Mouse (Mus musculus) midbrain, embryonic 11.5 days (tissue): ENCODE data around the gene Bbs9. TPM values are rescaled to one million over a fixed set of nuclear protein-coding genes. Genes with fewer than 3 reads are reported as not detected.

Source experiments
- ATAC-seq: fragments of 200-750 bp; cut with Nextera tagmentation; 2 replicates; pipeline ENCODE4 v1.8.0; 2017; ENCODE audit warnings: moderate TSS enrichment, moderate library complexity; ENCODE audit not compliant: low FRiP score
- DNase-seq: peaks from one replicate; pipeline ENCODE4 v3.0.0; 2015; ENCODE audit warnings: low spot score; ENCODE audit errors: missing footprints
- H3K27ac ChIP-seq: fragments of 300-500 bp; sonication (generic); 2 replicates; pipeline ENCODE4 v1.5.1; 2014; ENCODE audit warnings: low read depth, low read length
- H3K27me3 ChIP-seq: fragments of 300-500 bp; sonication (generic); 2 replicates; pipeline ENCODE4 v1.6.1; 2014; ENCODE audit warnings: mild to moderate bottlenecking, low read length, moderate library complexity, mixed read lengths; ENCODE audit not compliant: control insufficient read depth, insufficient read depth
- H3K36me3 ChIP-seq: fragments of 300-500 bp; sonication (generic); 2 replicates; pipeline ENCODE4 v1.6.1; 2014; ENCODE audit warnings: mild to moderate bottlenecking, low read length, moderate library complexity, mixed read lengths; ENCODE audit not compliant: control insufficient read depth, insufficient read depth
- H3K4me1 ChIP-seq: fragments of 300-500 bp; sonication (generic); 2 replicates; pipeline ENCODE4 v1.6.1; 2014; ENCODE audit warnings: low read length; ENCODE audit not compliant: control insufficient read depth, insufficient read depth
- H3K4me2 ChIP-seq: fragments of 300-500 bp; sonication (generic); 2 replicates; pipeline ENCODE4 v1.6.1; 2014; ENCODE audit warnings: mild to moderate bottlenecking, moderate library complexity
- H3K4me3 ChIP-seq: fragments of 300-500 bp; sonication (generic); 2 replicates; pipeline ENCODE4 v1.5.1; 2014; ENCODE audit warnings: low read depth, low read length
- H3K9ac ChIP-seq: fragments of 300-500 bp; sonication (generic); 2 replicates; pipeline ENCODE4 v1.6.1; 2014; ENCODE audit warnings: low read length
- H3K9me3 ChIP-seq: fragments of 300-500 bp; sonication (generic); 2 replicates; pipeline ENCODE4 v1.6.1; 2016; ENCODE audit warnings: low read length; ENCODE audit not compliant: control insufficient read depth
- WGBS: fragments of 180-500 bp; shearing (Covaris S2); extraction: QIAGEN DNeasy Blood & Tissue Kit; methylation state at CpG from one replicate; pipeline ENCODE4 v1.1.7; 2014; 5-methylcytosine and 5-hydroxymethylcytosine counted together
- polyA plus RNA-seq: library from polyadenylated mRNA; unstranded; fragments of >200 nt; fragmentation: Nextera tagmentation; extraction: Ambion mirVana; gene quantifications from 2 replicates; pipeline ENCODE4 v1.2.1, GENCODE M21; 2014

Bbs9 gene
- polyA plus RNA-seq, 1 experiment from 2014 or later = 17.4 TPM

DNA sequence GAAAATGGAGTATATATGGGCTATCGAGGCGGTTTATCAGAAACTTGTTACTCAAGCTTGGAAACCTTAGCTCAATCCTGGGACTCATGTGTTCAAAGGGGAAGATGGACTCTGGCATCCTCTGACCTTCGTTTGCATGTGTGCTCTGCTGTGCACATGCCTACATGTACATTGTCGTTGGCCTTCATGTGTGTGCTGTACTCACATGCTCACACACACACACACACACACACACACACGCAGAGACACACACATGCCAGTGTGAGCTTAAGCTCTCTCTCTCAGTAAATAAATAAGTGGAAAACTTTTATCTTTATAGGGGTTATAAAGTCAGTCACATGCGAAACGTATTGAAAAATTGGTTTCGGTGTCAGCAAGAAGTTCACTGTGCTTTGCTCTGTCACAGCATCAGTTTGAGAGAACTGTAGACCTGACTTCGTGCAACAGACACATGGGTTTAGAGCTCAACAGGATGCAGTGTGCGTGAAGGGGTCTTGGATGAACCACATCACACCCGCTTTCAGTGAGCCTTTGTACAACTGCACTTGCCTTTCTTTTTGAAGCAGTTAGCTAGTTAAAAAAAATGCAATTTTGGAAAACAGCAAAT, 62.4 kb downstream of the Bbs9 start:
- no peak overlapping the region for H3K4me2 ChIP-seq
- H3K27ac ChIP-seq = no peak overlapping the region
- H3K36me3 ChIP-seq = no peaks in the 10 kb centered on the region
- H3K4me1 ChIP-seq = peaks cover 6% of the 10 kb centered on the region
- no peaks in the 10 kb centered on the region for H3K27me3 ChIP-seq
- H3K9me3 ChIP-seq = no peaks in the 10 kb centered on the region
- no peak overlapping the region for H3K9ac ChIP-seq
- WGBS = 93% methylated on average over 11 of the region's 11 CpGs
- ATAC-seq (no peak), DNase-seq (peak; percentile 19)
- no peak overlapping the region for H3K4me3 ChIP-seq

DNA sequence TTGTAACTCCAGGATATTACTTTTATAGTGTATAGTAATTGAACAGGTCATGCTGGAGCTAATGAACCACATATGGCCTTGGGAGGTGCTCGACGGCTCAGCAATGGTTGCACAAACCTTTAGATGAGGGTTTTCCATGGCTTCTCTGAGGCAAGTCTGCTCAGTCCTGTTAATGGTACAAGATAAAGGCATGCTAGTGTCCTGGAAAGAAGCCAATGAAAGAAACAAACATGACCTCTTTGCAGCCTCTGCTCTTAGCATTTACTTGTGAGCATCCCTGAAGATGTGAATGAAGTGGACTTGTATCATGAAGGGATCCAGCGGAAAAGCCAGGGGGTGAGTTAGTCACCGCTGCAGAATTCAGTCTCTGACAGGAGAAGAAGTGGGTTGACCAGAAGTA, 64.0 kb downstream of the Bbs9 start:
- WGBS = 91% methylated on average over 4 of the region's 4 CpGs
- DNase-seq = peak; percentile 51
- no peak overlapping the region for H3K4me3 ChIP-seq
- H3K27ac ChIP-seq = no peak overlapping the region
- H3K36me3 ChIP-seq = no peaks in the 10 kb centered on the region
- peaks cover 6% of the 10 kb centered on the region for H3K4me1 ChIP-seq
- no peak overlapping the region for H3K4me2 ChIP-seq
- ATAC-seq = no peak
- no peaks in the 10 kb centered on the region for H3K27me3 ChIP-seq
- H3K9me3 ChIP-seq = no peaks in the 10 kb centered on the region
- H3K9ac ChIP-seq = no peak overlapping the region

DNA sequence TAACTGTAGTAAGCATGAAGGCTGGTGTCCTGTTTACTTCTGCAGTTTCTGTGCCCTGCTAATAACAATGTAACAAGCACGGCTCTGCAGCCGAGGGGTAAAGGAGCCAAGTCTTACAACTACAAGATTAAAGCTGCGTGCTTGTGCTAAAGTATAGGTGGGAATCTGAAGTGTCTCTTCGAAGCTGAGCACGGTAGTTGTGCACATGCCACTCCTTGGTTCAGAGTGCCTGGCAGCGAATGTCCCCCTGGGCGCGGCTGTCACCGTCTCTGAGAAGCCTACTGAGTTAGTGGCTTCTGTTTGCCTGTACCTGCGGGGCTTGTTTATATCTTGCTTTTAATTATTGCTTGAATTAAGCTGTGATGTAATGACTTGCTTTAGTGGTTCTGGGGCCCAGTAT, 65.6 kb downstream of the Bbs9 start:
- ATAC-seq = no peak
- DNase-seq = no peak
- Histone ChIP-seq H3K4me3 (no peak overlapping the region), H3K27me3 (no peaks in the 10 kb centered on the region), H3K9me3 (no peaks in the 10 kb centered on the region), H3K4me1 (peaks cover 6% of the 10 kb centered on the region), H3K4me2 (no peak overlapping the region), H3K9ac (no peak overlapping the region), H3K36me3 (no peaks in the 10 kb centered on the region), H3K27ac (no peak overlapping the region)
- 90% methylated on average over 10 of the region's 10 CpGs for WGBS

DNA sequence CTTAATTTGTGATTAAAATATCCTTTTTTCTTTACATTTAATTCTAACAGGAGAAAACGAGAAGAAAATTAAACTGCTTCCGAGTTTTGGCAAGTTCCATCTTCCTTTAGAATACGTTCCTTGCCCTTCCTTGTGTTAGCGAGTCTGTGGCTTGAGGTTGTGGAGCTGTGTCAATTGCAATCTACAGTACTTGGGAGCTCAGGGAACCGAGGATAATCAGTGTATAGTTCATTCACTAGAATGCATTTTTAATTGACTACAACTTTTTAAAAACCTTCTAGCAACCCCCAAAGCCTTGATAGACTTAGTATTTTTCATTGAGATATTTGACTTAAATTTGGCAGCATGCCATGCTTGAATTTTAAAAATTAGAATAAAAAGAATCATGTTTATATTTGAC, 68.0 kb downstream of the Bbs9 start:
- H3K27me3 ChIP-seq = no peaks in the 10 kb centered on the region
- H3K36me3 ChIP-seq = no peaks in the 10 kb centered on the region
- no peak overlapping the region for H3K4me3 ChIP-seq
- H3K9me3 ChIP-seq = no peaks in the 10 kb centered on the region
- ATAC-seq (no peak), DNase-seq (no peak)
- 78% methylated on average over 5 of the region's 5 CpGs for WGBS
- no peak overlapping the region for H3K9ac ChIP-seq
- peaks cover 6% of the 10 kb centered on the region for H3K4me1 ChIP-seq
- H3K27ac ChIP-seq = no peak overlapping the region
- H3K4me2 ChIP-seq = no peak overlapping the region

DNA sequence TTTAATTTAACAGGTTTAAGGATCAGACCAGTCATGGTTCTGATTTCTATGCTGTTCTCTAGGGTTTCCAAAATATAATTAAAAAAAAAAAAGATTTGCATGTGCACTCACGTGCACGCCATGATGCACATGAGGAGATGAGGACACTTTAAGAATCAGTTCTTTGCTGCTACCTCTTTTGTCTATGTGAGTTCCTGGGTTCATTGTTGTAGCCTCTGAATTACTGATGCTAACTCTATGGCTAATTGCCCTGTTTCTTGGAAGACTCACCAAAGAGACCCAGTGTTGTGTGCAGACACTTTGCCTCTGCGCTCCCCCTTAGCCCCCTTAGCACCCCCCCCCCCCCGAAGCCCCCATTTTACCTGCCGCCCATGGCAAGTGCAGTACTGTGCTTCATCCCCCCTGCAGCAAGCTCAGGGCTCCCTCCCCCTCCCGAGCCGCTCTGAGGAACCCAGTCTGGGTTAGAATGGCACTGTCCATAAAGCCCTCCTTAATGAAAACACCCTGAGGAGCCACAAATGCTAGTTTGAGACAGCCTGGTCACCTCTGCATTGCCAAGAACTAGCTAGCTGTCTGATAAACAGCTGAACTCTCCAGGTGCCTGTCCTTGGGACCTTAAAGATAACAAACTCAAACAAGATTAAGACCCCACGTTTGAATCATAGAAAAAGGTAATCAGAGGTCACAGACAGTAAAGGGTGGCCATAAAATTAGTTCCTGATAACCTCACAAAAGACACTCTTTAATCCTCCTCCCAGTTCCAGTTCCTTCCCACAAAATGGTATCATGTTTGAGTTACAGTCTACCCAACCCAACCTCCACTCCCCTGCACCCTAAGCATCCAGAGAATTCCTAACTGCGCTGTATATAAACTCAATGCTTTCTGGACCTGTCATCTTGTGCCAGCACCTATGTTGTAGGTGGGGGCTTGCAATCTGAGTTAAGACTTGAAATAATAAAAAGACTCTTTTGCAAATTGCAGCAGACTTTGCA, 69.1 kb downstream of the Bbs9 start:
- 58% methylated on average over 9 of the region's 9 CpGs for WGBS
- H3K4me2 ChIP-seq = no peak overlapping the region
- no peak; the same call in 1 of the 2 replicates for ATAC-seq

DNA sequence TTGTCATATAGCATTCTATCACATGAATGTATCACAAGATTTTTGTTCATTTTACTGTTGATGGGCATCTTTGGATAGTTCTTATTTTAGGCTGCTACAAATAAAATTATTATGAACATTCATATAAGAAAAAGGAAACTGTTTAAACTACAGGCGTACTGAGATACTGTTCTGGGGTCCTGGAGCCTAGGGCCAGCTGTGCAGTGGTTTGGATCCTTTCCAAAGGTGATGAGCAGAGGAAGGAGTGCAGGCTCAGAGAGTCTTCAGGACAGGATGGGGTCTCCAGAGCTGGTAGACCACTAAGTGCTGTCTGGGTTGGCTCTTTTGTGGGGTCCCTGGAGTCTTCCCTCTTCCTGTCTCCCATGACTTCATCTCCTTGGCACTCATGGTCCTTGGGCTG, 75.8 kb downstream of the Bbs9 start:
- Histone ChIP-seq H3K4me1 (no peaks in the 10 kb centered on the region), H3K27ac (no peak overlapping the region), H3K4me2 (no peak overlapping the region), H3K27me3 (no peaks in the 10 kb centered on the region), H3K9me3 (no peaks in the 10 kb centered on the region), H3K9ac (no peak overlapping the region), H3K4me3 (no peak overlapping the region), H3K36me3 (no peaks in the 10 kb centered on the region)
- ATAC-seq (no peak), DNase-seq (no peak)
- WGBS = 94% methylated on average over 1 of the region's 1 CpGs

More for the DNA sequence above, 69.1 kb downstream of the Bbs9 start:
- H3K4me1 ChIP-seq = peaks cover 6% of the 10 kb centered on the region
- H3K9ac ChIP-seq = no peak overlapping the region
- H3K9me3 ChIP-seq = no peaks in the 10 kb centered on the region
- H3K27me3 ChIP-seq = no peaks in the 10 kb centered on the region
- H3K36me3 ChIP-seq = no peaks in the 10 kb centered on the region
- no peak overlapping the region for H3K27ac ChIP-seq
- H3K4me3 ChIP-seq = no peak overlapping the region
- no peak for DNase-seq

DNA sequence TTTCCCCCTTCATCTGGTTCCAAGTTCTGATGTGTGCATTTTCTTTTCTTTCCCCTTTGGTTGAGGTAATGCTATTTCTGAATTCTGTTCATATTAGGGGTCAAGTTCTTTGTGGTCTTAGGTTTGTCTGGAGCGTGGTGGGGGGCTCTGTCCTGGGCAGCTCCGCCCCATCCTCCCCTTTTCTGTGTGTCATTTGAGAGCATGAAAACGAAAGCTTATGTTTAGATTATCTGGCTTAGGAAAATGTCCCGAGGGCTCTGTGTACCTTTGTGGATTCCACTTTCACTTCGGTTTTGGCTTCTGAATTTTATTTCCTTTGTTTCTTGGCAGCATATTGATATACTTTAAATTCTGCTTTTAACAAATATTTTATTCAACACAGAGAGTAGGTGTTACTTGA, 80.6 kb downstream of the Bbs9 start:
- Histone ChIP-seq H3K36me3 (no peaks in the 10 kb centered on the region), H3K4me3 (no peak overlapping the region), H3K27me3 (no peaks in the 10 kb centered on the region), H3K27ac (no peak overlapping the region), H3K9ac (no peak overlapping the region), H3K9me3 (no peaks in the 10 kb centered on the region), H3K4me2 (no peak overlapping the region), H3K4me1 (no peaks in the 10 kb centered on the region)
- WGBS = 73% methylated on average over 5 of the region's 5 CpGs
- ATAC-seq (no peak), DNase-seq (no peak)

DNA sequence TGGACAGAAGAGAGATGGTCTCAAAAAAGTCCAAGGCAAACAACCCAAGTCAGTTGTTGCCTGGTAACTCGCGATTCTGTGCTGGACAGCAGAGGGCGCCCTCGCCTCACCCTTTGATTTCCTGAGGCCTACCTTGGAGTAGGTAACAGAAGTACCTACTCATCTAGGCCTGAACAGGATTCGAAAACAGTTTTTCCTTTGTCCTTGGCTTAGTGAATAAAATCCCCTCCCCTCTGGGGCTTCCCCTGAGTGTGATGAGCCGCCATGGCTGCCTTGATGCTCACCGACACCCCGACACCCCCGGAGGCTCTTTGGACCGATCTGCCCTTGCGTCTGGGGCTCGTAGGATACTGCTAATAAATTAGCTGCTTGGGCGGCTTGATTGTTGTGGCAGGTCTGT, 82.0 kb downstream of the Bbs9 start:
- H3K9ac ChIP-seq = no peak overlapping the region
- H3K27ac ChIP-seq = no peak overlapping the region
- ATAC-seq = no peak
- no peaks in the 10 kb centered on the region for H3K9me3 ChIP-seq
- no peak overlapping the region for H3K4me3 ChIP-seq
- H3K36me3 ChIP-seq = no peaks in the 10 kb centered on the region
- H3K4me2 ChIP-seq = no peak overlapping the region
- 60% methylated on average over 13 of the region's 13 CpGs for WGBS
- H3K4me1 ChIP-seq = no peaks in the 10 kb centered on the region
- no peaks in the 10 kb centered on the region for H3K27me3 ChIP-seq
- peak; percentile 93 for DNase-seq

DNA sequence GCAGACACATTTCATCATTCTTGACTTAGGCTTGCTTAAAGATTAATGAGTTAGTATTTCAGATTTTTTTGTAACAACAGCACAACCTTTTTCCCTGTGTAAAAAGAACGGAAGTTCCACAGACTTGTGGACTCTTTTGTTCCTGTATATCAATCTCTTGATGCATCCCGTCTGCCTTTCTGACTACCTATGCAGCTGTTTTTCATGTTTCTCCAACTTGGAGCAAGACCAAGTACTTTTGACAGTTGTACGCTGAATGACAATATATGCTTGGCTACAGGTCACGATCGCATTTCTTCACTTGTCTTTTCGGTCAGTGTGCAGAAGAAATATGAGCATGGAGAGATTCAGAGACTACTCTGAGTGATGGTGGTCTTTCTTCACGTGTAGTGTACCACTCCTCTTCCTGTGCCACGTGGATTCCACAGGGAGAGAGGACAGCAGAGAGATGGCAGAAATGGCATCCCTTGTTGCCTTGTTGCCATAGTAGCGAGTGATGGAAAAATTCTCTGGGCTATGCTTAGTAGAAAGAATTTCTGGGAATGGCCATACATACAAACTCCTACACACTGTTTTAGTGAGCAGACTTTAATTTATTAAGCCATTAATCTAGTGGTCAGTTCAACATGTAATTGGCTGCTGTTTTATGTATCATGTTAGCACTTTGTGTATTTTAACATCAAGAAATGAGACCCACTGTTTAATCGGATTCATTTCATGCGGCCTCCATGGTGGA, 88.3 kb downstream of the Bbs9 start:
- no peak overlapping the region for H3K4me3 ChIP-seq
- H3K4me2 ChIP-seq = no peak overlapping the region
- no peaks in the 10 kb centered on the region for H3K4me1 ChIP-seq
- no peak overlapping the region for H3K9ac ChIP-seq
- H3K36me3 ChIP-seq = no peaks in the 10 kb centered on the region
- no peak for ATAC-seq
- no peaks in the 10 kb centered on the region for H3K27me3 ChIP-seq
- WGBS = 90% methylated on average over 11 of the region's 11 CpGs
- no peak overlapping the region for H3K27ac ChIP-seq
- no peaks in the 10 kb centered on the region for H3K9me3 ChIP-seq
- DNase-seq = no peak
